Mouse (Mus musculus): ENCODE data around the gene Ell.

GRCm38 (mm10) chr8:70570990-70571389, 31.7 kb downstream of the Ell start:
- no peak for TF ChIP-seq USF1 (IDR thresholded peaks at IDR 0.05; ENCODE audit: low read depth)
- TF ChIP-seq TCF12 (IDR thresholded peaks at IDR 0.05; ENCODE audit: insufficient read depth, poor library complexity, severe bottlenecking), result no peak
- TF ChIP-seq POLR2A (IDR thresholded peaks at IDR 0.05; ENCODE audit: insufficient read length, low read depth), result no peak
- peak in 1 of 3 experiments; percentile 75 for TF ChIP-seq MYOD1 (IDR thresholded peaks at IDR 0.05; ENCODE audit: control insufficient read depth in 1 of 3, insufficient read length in 2 of 3, low read depth in 2 of 3)
